Mouse (Mus musculus) liver, embryonic 14.5 days (tissue): ENCODE results near the gene Dock9.

Source experiments
- CTCF ChIP-seq: IDR thresholded peaks from 2 replicates; pipeline ENCODE4 v1.5.1; 2016; ENCODE audit warnings: antibody characterized with exemption, low read depth, control low read depth
- EP300 ChIP-seq: IDR thresholded peaks from 2 replicates; pipeline ENCODE4 v1.6.1; 2016; ENCODE audit warnings: antibody characterized with exemption, low read depth

DNA sequence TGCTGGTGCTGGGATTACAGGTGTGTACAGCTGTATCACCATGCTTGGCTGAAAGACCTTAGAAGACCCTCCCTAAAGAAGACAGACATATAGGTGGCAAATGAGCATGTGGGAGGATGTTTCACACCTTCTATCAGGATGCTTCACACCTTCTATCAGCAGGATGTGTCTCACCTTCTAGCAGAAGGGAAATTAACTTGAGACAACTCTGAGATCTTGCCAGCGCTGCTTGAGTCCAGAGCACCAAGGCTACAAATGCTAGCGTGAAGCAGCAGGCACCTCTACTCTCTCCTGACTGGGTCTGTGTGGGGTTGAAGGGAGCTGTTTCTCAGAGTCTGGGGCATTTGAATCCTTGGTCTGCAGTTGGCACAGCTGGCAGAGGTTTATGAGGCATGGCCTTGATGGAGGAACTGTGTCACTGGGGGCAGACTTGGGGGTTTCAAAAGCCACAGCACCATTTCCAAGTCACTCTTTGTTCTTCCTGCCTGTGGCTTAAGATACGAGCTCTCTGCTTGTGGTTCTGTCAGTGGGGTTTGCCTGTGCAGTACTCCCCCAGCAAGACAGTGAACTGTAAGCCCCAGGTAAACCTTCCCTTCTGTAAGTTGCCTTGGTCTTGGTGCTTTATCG lies 32.3 kb upstream of the Dock9 start:
- no peak for TF ChIP-seq CTCF
- TF ChIP-seq EP300: no peak
